Mouse (Mus musculus): ENCODE results near the gene Dnajc10.

The Dnajc10 gene

DNA sequence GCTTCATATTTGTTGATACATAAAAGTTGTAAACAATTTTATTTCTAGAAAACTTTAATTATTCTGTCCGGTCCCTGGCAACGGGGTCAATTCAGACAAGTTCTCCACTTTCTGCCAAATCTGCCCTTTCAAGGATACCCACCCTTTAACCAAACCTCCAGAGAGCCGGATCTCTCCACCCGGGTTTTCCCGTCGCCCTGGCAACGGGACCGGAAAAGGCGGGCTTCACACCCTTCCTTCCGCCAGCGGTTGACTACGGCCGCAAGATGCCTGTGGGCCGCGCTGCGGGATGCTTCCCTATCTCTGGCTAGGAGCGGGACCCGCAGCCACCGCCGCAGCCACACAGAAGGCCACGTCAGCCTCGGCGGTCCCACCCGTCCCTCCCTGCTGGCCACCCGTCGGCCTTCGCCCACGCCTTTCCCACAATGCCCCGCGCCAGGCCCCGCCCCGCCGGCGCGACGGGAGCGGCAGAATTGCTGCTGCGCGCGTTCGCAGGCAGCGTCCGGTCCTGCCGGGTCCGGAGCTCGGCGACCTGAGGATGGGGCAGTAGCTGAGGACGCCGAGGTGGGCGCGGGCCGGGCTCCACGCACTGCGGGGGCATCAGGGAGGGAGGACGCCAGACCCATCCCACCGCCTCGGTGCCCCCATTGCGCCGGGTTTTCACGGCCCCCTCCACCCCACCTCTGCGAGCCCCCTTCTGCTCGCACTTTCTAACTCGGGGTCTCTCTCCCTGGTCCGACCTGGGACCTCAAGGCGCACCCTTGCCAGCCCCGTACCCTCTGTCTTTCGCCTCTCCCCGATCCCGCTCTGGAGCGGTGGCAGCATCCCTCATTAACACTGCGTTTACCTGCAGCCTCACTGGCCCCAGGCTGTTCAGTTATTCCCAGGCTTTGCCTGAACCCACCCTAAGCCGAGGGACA is at the start of gene Dnajc10:
Gene Dnajc10 (plus strand): TSS at position 225 of the 920 bp plus-strand sequence.
- peak; percentile 88 for DNase-seq (ENCODE audit: low spot score)

- DNase-seq (ENCODE audit: low spot score), result peak; percentile 31
Observed at GRCm38 (mm10) chr2:80266894-80267293, 48.4 kb upstream of the Dnajc10 start.

DNA sequence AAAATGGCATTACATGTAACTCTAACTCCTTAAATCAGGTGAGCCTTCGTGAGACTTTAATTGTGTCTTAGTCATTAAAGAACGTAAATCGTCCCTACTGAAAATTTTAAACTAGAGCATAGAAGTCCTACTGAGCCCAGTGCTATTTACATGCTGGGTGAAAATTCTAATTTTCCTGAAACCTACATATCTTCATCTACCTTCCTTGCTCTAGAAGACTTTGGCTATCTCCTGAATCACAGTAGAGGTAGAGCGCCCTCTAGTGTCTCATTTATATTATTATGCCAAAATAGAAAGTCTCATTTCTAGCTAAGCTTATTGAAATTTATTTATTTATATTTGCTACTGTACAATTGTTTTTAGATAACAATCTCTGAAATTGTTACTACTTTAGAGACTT is 47.2 kb upstream of the Dnajc10 start:
- no peak for DNase-seq (ENCODE audit: low spot score)

DNA sequence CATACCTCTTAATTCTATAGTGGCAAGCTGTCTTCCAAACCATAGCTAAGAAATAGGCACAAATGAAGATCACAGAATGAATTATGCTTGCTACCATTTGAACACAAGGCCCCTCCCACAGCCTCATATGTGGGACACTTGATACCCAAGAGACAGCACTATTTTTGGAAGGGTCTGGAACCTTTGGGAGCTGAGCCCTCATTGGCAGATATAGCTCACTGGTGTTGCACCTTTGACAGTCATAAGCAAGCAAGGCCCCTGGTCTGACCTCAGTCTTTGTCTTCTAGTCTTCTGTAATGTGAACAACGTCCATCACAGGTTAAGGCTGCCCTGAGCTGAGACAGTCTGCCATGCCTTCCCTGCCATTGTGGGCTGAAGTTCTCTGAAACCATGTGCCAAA is 43.8 kb upstream of the Dnajc10 start:
- no peak for DNase-seq (ENCODE audit: low spot score)

- no peak for DNase-seq (ENCODE audit: low spot score)
Observed at GRCm38 (mm10) chr2:80273038-80273437, 42.2 kb upstream of the Dnajc10 start.

- no peak for DNase-seq (ENCODE audit: low spot score)
Observed at GRCm38 (mm10) chr2:80273763-80274162, 41.5 kb upstream of the Dnajc10 start.

DNA sequence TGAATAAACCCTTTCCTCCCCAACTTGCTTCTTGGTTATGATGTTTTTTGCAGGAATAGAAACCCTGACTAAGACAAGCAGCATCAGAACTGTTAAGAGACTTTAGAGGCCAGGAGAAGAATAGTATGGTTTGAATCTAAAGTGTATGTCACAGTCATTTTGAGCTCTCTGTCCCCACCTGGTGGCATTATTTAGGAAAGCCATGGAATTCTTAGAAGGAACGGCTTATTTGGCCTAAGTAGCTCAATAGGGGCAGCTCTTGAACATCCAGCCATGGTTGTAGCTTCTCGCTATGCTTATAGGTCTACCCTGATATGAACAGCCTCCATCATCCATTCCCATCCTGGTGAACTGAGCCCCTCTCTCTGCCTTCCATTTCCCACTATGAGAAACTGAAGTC is 40.1 kb upstream of the Dnajc10 start:
- no peak for DNase-seq (ENCODE audit: low spot score)

DNA sequence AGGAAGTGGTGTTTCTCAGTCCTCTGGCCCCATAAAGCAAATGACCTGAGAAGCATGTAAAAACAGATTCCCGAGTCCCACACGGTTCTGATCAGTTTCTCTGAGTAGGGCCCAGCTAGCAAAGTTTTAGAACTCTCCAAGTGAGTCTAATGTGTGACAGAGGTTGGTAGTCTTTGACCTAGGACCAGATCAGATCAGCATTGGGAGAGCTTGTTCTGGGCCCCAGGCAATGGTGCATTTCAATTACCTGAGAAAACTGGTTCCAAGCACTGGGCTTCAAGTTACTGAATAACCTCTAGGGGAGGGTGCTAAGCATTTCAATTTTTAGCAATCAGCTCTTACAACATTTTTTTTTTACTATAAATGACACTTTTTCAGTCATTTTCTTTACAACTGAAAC is 33.1 kb upstream of the Dnajc10 start:
- no peak for DNase-seq (ENCODE audit: low spot score)

- no peak for DNase-seq (ENCODE audit: low spot score)
Observed at GRCm38 (mm10) chr2:80286397-80286796, 28.9 kb upstream of the Dnajc10 start.

- DNase-seq (ENCODE audit: low spot score), result no peak
Observed at GRCm38 (mm10) chr2:80292172-80292571, 23.1 kb upstream of the Dnajc10 start, which contains the start of gene Prdx6b. Gene Prdx6b, plus strand, starts transcription at chr2:80292472.

DNA sequence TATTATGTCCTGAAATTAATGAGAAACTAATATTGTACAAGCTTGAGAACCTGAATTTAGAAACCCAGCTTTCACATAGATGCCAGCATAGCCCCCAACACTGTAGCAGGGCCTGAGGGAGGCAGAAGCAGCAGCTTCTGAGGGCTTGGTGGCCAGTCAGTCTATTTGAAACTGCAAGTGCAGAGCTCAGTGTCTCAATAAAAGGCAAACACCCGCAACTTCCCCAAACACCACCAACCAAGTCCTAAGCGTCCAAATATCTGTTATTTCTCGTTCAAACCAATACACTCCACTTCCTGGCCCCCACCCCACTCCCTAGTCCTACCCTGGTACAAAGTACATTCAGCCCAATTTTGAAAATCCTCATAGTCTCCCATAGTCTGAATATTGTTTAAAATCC is 16.9 kb upstream of the Dnajc10 start:
- no peak for DNase-seq (ENCODE audit: low spot score)

- DNase-seq (ENCODE audit: low spot score), result no peak
Observed at GRCm38 (mm10) chr2:80300806-80301205, 14.5 kb upstream of the Dnajc10 start.

- DNase-seq (ENCODE audit: low spot score), result no peak
Observed at GRCm38 (mm10) chr2:80303957-80304356, 11.3 kb upstream of the Dnajc10 start.

DNA sequence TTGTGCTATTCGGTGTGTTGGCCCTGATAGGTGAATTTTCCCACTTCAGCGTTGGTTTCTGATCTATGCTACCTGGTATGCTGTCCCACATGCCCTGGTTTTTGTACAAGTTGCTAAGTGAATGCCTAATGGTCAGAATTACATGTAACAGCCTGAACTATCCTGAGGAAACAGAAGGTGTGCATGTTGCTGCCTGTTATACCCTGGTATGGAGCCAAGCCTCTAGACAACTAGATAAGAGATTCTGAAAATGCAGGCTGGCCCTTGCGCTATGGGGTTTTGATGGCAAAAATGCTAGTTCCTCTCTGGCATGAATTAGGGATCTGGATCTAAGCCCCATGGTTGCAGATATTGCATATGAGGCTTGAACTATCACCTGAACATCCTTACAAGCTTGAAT is 7.6 kb upstream of the Dnajc10 start:
- no peak for DNase-seq (ENCODE audit: low spot score)

- no peak for DNase-seq (ENCODE audit: low spot score)
Observed at GRCm38 (mm10) chr2:80309775-80310174, 5.5 kb upstream of the Dnajc10 start.

DNA sequence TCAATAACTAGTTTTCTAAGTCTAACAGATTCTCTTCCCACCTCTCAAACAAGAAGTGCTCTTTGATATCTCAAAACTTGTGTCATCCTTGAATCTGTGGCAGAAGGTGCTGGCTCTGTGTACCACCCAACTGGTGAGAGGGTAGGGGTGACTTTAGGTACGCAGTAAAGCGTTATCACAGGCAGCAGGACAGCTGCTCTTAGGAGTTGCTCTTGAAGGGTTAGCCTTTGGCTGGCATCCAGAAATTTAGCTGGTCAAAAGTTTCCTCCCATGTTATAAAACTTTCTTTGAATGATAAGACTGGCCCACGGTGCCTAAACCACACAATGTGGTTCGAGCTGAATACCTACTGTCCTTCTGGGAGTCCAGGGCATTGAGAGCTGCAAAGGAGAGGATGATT is 4.5 kb upstream of the Dnajc10 start:
- DNase-seq (ENCODE audit: low spot score), result no peak

GRCm38 (mm10) chr2:80311350-80311749 is 3.9 kb upstream of the Dnajc10 start:
- DNase-seq (ENCODE audit: low spot score), result no peak

DNA sequence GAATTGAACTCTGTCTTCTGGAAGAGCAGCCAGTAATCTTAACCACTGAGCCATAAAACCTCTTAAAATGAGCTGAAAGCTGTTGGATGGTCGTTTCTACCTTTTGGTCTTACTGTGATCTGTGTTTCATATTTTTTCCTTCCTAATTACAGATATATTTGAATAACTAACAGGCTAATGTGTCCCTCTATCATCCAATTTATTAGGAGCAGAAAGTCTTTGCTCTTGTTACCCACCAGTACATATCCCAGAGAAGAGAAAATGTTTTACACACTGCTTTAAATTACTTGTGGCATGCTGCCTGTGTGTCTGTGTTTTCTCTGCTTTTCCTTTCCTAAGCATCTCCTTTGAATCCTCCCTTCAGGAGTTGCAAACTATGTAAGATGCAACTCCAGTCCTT is 1.1 kb upstream of the Dnajc10 start:
- no peak for DNase-seq (ENCODE audit: low spot score)

DNA sequence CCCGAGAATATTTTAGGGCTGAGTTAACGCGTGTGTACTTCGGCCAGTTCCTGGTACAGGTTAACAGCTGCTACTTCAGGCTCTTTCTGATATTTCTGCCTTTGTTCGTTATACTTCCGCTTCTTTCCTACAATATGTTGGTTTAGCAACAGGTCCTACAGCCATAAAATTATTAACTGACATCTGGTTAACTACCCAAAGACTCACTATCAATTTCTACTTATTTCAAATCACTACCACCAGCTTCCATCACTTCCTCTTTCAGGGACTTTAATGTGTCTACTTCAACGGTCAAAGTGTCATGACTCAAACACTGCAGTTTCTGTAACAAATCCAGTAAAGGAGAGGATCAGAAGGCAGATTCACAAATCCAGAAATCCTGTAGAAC is 418 bp upstream of the Dnajc10 start:
- DNase-seq (ENCODE audit: low spot score), result no peak

DNA sequence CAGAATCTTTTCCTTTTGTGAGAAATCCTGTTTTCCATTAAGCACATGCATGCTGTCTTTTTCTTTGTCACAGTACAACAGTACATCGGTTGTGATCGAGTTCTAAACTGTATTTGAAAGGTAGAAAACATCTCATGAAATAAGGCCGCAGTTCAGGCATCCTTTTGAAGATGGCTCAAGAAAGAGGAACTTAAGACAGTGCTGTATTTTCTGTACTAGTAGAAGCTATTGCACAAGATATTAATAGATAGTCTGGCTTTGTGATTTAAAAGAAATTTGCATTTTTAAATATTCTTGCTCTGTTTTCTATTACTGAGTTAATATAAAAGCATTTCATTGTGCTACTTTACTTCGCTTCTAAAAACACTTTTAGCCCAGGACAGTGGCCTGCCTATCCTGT is 7.6 kb downstream of the Dnajc10 start:
- DNase-seq (ENCODE audit: low spot score), result no peak

- no peak for DNase-seq (ENCODE audit: low spot score)
Observed at GRCm38 (mm10) chr2:80325779-80326178, 10.5 kb downstream of the Dnajc10 start.

GRCm38 (mm10) chr2:80327272-80327671 is 12.0 kb downstream of the Dnajc10 start:
- no peak for DNase-seq (ENCODE audit: low spot score)

DNA sequence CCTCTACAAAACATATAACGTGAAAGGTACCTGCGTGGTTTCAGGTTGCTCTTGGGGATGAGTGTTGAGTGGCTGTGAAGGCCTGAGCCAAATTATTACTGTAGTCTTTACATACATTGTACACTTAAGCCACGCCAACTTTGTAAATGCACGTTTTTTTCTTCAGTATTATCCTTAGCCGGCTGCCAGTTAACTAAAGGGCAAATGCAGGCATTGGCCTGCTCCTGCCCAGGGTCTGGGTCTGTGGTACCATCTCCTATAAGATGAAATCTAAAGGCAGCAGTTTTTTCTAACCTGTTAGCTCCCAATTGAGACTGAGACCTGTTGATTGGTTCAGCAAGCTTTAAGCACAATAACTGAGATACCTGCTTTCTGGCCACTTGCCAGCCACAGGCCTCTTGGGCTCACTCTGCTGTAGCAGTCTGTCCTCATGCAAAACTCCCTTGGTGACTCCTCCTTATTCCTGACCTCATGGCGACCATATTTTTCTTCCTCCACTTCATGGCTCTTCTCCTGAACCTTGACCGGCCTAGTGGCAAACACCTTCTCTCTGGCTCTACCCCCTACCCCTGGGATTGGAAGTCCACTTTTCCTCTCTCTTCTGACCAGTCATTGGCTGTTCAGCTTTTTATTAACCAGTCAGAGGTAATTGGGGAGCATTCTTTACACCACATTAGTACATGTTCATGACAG is 13.8 kb downstream of the Dnajc10 start:
- DNase-seq (ENCODE audit: low spot score), result no peak

Measured in ovary, postnatal 10 days (tissue).